ENCODE assay signal across 7 mouse cellular contexts in the genomic region with DNA sequence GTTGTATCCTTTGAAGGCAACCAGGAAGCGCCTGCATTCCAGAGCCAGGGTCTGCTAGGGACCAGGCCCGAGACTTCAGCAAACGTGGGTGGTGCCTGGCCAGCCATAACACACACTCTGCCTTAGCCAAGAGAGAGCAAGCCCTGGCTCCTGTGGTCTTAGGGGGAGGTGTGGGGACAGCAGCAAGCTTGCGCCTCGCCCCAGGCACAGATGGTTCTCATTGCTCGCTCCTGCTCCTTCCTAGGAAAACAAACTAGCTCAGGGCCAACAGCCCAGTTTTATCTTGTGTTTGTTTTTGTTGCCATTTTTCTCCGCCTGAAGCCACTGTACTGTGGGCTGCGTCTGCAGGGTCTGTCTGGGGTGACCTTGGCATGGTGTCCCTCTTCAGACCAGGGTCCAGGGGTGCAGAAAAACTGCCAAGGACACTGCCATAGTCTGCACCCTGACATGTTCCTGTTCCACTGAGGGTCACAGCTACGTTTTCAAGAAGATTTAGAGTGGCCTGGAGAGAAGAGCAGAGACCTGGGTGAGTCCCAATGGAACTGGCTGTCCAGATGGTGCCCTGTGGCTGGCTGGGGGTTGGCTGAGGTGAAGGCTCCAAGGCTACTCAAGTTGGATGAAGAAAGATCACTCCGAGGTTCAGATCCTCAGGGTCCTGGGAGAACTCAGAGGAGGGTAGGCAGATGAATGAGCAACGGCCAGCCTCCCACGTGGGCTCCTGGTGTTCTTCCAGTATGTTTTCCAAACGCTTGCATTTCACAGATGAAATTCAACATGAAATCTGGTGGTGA. TPM values are rescaled to one million over a fixed set of nuclear protein-coding genes. Genes with fewer than 3 reads are reported as not detected.
DNase-seq lines count a peak whose midpoint lies in the region; ATAC-seq and TF ChIP-seq lines count a peak whose summit lies in the region.

No protein-coding gene starts in this region.

- no peaks in the 10 kb centered on the region for H3K27me3 ChIP-seq in embryonic facial prominence, embryonic 15.5 days
- no peaks in the 10 kb centered on the region for H3K27me3 ChIP-seq in heart, embryonic 13.5 days (replicated peaks)
- no peaks in the 10 kb centered on the region for H3K27me3 ChIP-seq in kidney, postnatal 0 days (ENCODE audit: insufficient read depth, low read length)
- H3K27me3 ChIP-seq in testis, adult 2 months (ENCODE audit: control insufficient read depth, insufficient read depth, low read length) = no peaks in the 10 kb centered on the region

- peak; percentile 46; the same call in 1 of the 2 replicates for TF ChIP-seq POLR2A in testis, adult 2 months (IDR thresholded peaks at IDR 0.05; ENCODE audit: control insufficient read depth, low read depth, low read length)

- DNase-seq in cerebellum, adult 11-12 months = peak; percentile 95
- peak; percentile 91 for DNase-seq in kidney, postnatal 0 days (ENCODE audit: low spot score)
- DNase-seq in lung, postnatal 36 days = peak; percentile 76

- no peaks in the 10 kb centered on the region for H3K36me3 ChIP-seq in embryonic facial prominence, embryonic 15.5 days
- no peaks in the 10 kb centered on the region for H3K36me3 ChIP-seq in heart, embryonic 13.5 days
- no peaks in the 10 kb centered on the region for H3K36me3 ChIP-seq in kidney, postnatal 0 days (ENCODE audit: insufficient read depth, low read length)
- H3K36me3 ChIP-seq in testis, adult 2 months (ENCODE audit: control insufficient read depth, insufficient read depth, low read length) = no peaks in the 10 kb centered on the region

- ATAC-seq in embryonic facial prominence, embryonic 15.5 days (ENCODE audit: insufficient number of reproducible peaks, low FRiP score, low TSS enrichment, low read depth) = peak; percentile 48
- no peak for ATAC-seq in heart, embryonic 13.5 days (ENCODE audit: extremely low read depth, insufficient number of reproducible peaks, low FRiP score, low TSS enrichment)
- peak; percentile 33; the same call in 1 of the 2 replicates for ATAC-seq in kidney, postnatal 0 days (replicated peaks; ENCODE audit: low FRiP score, low read depth)
- ATAC-seq in monocyte, adult 5-6 weeks (replicated peaks; ENCODE audit: insufficient number of reproducible peaks, low FRiP score, low TSS enrichment, poor library complexity, severe bottlenecking) = no peak

- H3K4me1 ChIP-seq in embryonic facial prominence, embryonic 15.5 days = peaks cover 67% of the 10 kb centered on the region
- peaks cover 70% of the 10 kb centered on the region for H3K4me1 ChIP-seq in heart, embryonic 13.5 days
- 0 out of 2 replicates have a peak, but pooled peaks cover 19% of the 10 kb centered on the region for H3K4me1 ChIP-seq in kidney, postnatal 0 days (replicated peaks; ENCODE audit: insufficient read depth, low read length)
- H3K4me1 ChIP-seq in testis, adult 2 months (ENCODE audit: control insufficient read depth, insufficient read depth, low read length) = peaks cover 16% of the 10 kb centered on the region

- H3K9ac ChIP-seq in embryonic facial prominence, embryonic 15.5 days = no peak overlapping the region
- H3K9ac ChIP-seq in heart, embryonic 13.5 days = peak overlapping the region; percentile 98
- H3K9ac ChIP-seq in kidney, postnatal 0 days (ENCODE audit: low read depth, low read length) = peak overlapping the region; percentile 79; the same call in 1 of the 2 replicates

- H3K4me3 ChIP-seq in embryonic facial prominence, embryonic 15.5 days (replicated peaks) = peak overlapping the region; percentile 77
- H3K4me3 ChIP-seq in heart, embryonic 13.5 days = peak overlapping the region; percentile 93
- H3K4me3 ChIP-seq in kidney, postnatal 0 days (replicated peaks; ENCODE audit: low read depth, low read length) = peak overlapping the region; percentile 73
- H3K4me3 ChIP-seq in testis, adult 2 months (ENCODE audit: control insufficient read depth, low read depth, low read length) = peak overlapping the region; percentile 84

- peak overlapping the region; percentile 77 for H3K4me2 ChIP-seq in embryonic facial prominence, embryonic 15.5 days (replicated peaks)
- peak overlapping the region; percentile 89 for H3K4me2 ChIP-seq in heart, embryonic 13.5 days
- H3K4me2 ChIP-seq in kidney, postnatal 0 days (ENCODE audit: low read length) = peak overlapping the region; percentile 80

- peak overlapping the region; percentile 98 for H3K27ac ChIP-seq in embryonic facial prominence, embryonic 15.5 days (replicated peaks)
- peak overlapping the region; percentile 96 for H3K27ac ChIP-seq in heart, embryonic 13.5 days (replicated peaks)
- H3K27ac ChIP-seq in kidney, postnatal 0 days = peak overlapping the region; percentile 89
- peak overlapping the region; percentile 93 for H3K27ac ChIP-seq in testis, adult 2 months (ENCODE audit: control insufficient read depth, insufficient read depth, low read depth, low read length)

- no peaks in the 10 kb centered on the region for H3K9me3 ChIP-seq in embryonic facial prominence, embryonic 15.5 days (replicated peaks)
- no peaks in the 10 kb centered on the region for H3K9me3 ChIP-seq in heart, embryonic 13.5 days
- H3K9me3 ChIP-seq in kidney, postnatal 0 days (replicated peaks; ENCODE audit: low read length) = no peaks in the 10 kb centered on the region

- no peak for TF ChIP-seq CTCF in kidney, postnatal 0 days (IDR thresholded peaks at IDR 0.05; ENCODE audit: low read depth)
- TF ChIP-seq CTCF in testis, adult 2 months (IDR thresholded peaks at IDR 0.05; ENCODE audit: control insufficient read depth, insufficient read depth, insufficient replicate concordance, low read depth, low read length) = no peak

- 23% methylated on average over 13 of the region's 13 CpGs for WGBS in embryonic facial prominence, embryonic 15.5 days
- WGBS in heart, embryonic 13.5 days = 40% methylated on average over 13 of the region's 13 CpGs
- 25% methylated on average over 13 of the region's 13 CpGs for WGBS in kidney, postnatal 0 days

RNA-seq across cellular contexts. Expression of a gene that starts 0.8 kb away (rescaled TPM):
- 52.0 and 52.1 TPM in 2 replicates for polyA plus RNA-seq in embryonic facial prominence, embryonic 15.5 days (2015; fragmentation: Nextera tagmentation; extraction: Ambion mirVana)
- 37.3 TPM in 2 replicates for polyA plus RNA-seq in heart, embryonic 13.5 days (2015; fragmentation: Nextera tagmentation; extraction: Ambion mirVana)
- polyA plus RNA-seq in kidney, postnatal 0 days (2015; fragmentation: Nextera tagmentation; extraction: Ambion mirVana) = 21.3 and 23.1 TPM in 2 replicates
- polyA plus RNA-seq in testis, adult 2 months (2012; rRNA removed) = 16.6 and 20.5 TPM in 2 replicates
- 10.2 to 26.9 TPM (median 12.7 TPM) in 3 replicates for total RNA-seq in monocyte, adult 5-6 weeks (2017)

RNA-seq across cellular contexts. Expression of a gene that starts 20.1 kb away (rescaled TPM):
- 0.70 and 1.1 TPM in 2 replicates for polyA plus RNA-seq in embryonic facial prominence, embryonic 15.5 days (2015; fragmentation: Nextera tagmentation; extraction: Ambion mirVana)
- 0.10 and 0.24 TPM in 2 replicates for polyA plus RNA-seq in heart, embryonic 13.5 days (2015; fragmentation: Nextera tagmentation; extraction: Ambion mirVana)
- 0.04 TPM in 1 of 2 replicates, not detected in the other for polyA plus RNA-seq in kidney, postnatal 0 days (2015; fragmentation: Nextera tagmentation; extraction: Ambion mirVana)
- 90.3 and 101 TPM in 2 replicates for polyA plus RNA-seq in testis, adult 2 months (2012; rRNA removed)
- total RNA-seq in monocyte, adult 5-6 weeks (2017) = not detected in 3 replicates

RNA-seq across cellular contexts. Expression of a gene that starts 37.4 kb away (rescaled TPM):
- polyA plus RNA-seq in embryonic facial prominence, embryonic 15.5 days (2015; fragmentation: Nextera tagmentation; extraction: Ambion mirVana) = 30.2 and 31.9 TPM in 2 replicates
- polyA plus RNA-seq in heart, embryonic 13.5 days (2015; fragmentation: Nextera tagmentation; extraction: Ambion mirVana) = 27.5 and 28.7 TPM in 2 replicates
- 24.2 and 25.8 TPM in 2 replicates for polyA plus RNA-seq in kidney, postnatal 0 days (2015; fragmentation: Nextera tagmentation; extraction: Ambion mirVana)
- 6.2 and 6.5 TPM in 2 replicates for polyA plus RNA-seq in testis, adult 2 months (2012; rRNA removed)
- total RNA-seq in monocyte, adult 5-6 weeks (2017) = 3.4 to 8.6 TPM (median 3.7 TPM) in 3 replicates

RNA-seq across cellular contexts. Expression of a gene that starts 46.2 kb away (rescaled TPM):
- polyA plus RNA-seq in embryonic facial prominence, embryonic 15.5 days (2015; fragmentation: Nextera tagmentation; extraction: Ambion mirVana) = 0.84 and 1.7 TPM in 2 replicates
- polyA plus RNA-seq in heart, embryonic 13.5 days (2015; fragmentation: Nextera tagmentation; extraction: Ambion mirVana) = 0.41 and 0.62 TPM in 2 replicates
- 1.1 TPM in 2 replicates for polyA plus RNA-seq in kidney, postnatal 0 days (2015; fragmentation: Nextera tagmentation; extraction: Ambion mirVana)
- 0.75 and 1.9 TPM in 2 replicates for polyA plus RNA-seq in testis, adult 2 months (2012; rRNA removed)
- total RNA-seq in monocyte, adult 5-6 weeks (2017) = 82.3 to 116 TPM (median 106 TPM) in 3 replicates

Comparison
In these comparisons a context has a peak if more than half of its experiments do, and no peak if none do; other contexts are left out.
1. ATAC-seq: peak in embryonic facial prominence, embryonic 15.5 days (single experiment) and kidney, postnatal 0 days (single experiment); none in heart, embryonic 13.5 days (single experiment) and monocyte, adult 5-6 weeks (single experiment).
2. RNA of a gene that starts 20.1 kb away (polyA plus RNA-seq): 90.3 to 101 TPM in testis, adult 2 months; 0.70 to 1.1 TPM in embryonic facial prominence, embryonic 15.5 days, 0.10 to 0.24 TPM in heart, embryonic 13.5 days and 0.04 TPM in kidney, postnatal 0 days; every median in the first group is over 10 times any median in the second.
3. Peak in every context shown above with its lines, with median percentiles within 50 percentile points of each other: DNase-seq, H3K27ac ChIP-seq, H3K4me2 ChIP-seq and H3K4me3 ChIP-seq.